Mouse (Mus musculus): ENCODE data around the gene Il17rb.

The Il17rb gene

GRCm38 (mm10) chr14:29968075-29968821, 40.4 kb downstream of the Il17rb start, which contains the start of gene Selenok:
TSS of gene Selenok (plus strand) at chr14:29968308.
- DNase-seq (ENCODE audit: low read depth, low spot score): peak; percentile 99

GRCm38 (mm10) chr14:29967611-29968010, 41.1 kb downstream of the Il17rb start:
- no peak for DNase-seq (ENCODE audit: low read depth, low spot score)

GRCm38 (mm10) chr14:29957393-29957792, 51.3 kb downstream of the Il17rb start:
- DNase-seq (ENCODE audit: low read depth, low spot score): no peak

GRCm38 (mm10) chr14:29950805-29951204, 57.9 kb downstream of the Il17rb start:
- no peak for DNase-seq (ENCODE audit: low read depth, low spot score)

- no peak for DNase-seq (ENCODE audit: low read depth, low spot score)
Observed at GRCm38 (mm10) chr14:29946761-29947309, 61.9 kb downstream of the Il17rb start.

Data from forelimb bud, embryonic 11.5 days (tissue).